Mouse (Mus musculus): ENCODE data around the gene Foxc1.

DNA sequence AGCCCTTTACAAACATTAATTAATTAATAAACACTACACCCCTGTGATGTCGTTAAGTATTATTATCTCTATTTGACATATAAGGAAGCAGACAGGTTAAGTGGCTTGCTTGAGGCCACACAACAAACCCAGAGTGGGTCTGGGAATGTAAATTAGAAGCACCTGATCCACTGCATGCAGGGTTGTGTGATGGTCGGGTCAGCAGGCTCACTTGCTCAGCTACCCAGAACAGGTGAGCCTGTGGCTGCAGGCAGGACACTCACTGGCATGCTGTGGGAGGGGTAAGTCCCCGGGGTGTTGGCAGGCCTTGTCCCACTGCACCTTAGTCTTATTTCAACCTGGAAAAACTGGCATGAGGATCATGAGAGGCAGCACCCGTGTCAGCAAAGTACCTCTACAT is 47.6 kb downstream of the Foxc1 start:
- no peak for TF ChIP-seq RAD21 (IDR thresholded peaks at IDR 0.05; ENCODE audit: low read depth, low read length)
- no peak for TF ChIP-seq MAX (IDR thresholded peaks at IDR 0.05; ENCODE audit: low read length)
